Mouse (Mus musculus): ENCODE data around the gene Frmd4a.

Frmd4a gene

DNA sequence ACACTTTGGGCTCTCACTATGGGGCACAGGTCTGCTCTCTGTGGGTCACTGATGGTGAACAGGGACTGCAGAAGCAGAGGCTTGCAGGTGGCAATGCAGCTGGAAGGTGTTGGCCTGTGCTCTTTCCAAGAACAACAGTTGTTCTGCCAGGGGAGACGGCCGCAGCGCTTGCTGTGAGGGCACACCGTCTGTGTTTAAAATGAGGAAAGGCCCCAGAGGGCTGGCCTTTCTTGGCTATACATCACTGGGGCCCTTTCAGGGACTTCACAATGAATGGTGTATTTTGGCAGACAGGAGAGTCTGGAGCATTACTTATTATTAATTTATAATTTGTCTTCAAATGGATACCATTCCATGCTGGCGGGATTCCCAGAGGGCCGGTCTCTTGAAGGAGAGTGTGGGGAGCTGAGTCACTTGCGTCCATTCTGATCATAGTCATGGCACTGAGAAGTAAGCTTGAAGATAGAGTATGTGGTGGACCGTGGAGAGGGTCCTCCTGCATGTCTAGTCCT is 268.9 kb downstream of the Frmd4a start:
- DNase-seq (ENCODE audit: low read depth, low spot score): no peak

GRCm38 (mm10) chr2:4290475-4290874 is 273.0 kb downstream of the Frmd4a start:
- DNase-seq (ENCODE audit: low read depth, low spot score): no peak

GRCm38 (mm10) chr2:4291100-4291499 is 273.6 kb downstream of the Frmd4a start:
- peak; percentile 87 for DNase-seq (ENCODE audit: low read depth, low spot score)

DNA sequence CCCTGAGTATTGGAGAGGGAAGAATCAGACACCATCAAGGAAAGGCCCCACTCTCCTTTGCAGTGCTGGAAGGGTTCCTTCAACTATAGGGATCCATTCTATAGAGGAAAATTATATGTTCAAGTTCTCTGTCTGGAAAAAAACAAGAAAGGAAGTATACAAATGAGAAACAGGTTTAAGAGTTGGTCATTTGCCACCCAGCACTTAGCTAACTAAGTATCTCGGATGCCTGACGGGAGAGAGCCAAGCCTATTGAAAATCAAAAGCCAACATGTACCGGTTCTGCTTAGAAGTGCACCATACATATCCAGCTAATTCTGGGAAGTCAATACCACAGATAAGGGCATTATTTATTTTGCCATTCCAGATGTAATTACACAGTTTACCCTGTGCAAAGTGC is 274.2 kb downstream of the Frmd4a start:
- no peak for DNase-seq (ENCODE audit: low read depth, low spot score)

DNA sequence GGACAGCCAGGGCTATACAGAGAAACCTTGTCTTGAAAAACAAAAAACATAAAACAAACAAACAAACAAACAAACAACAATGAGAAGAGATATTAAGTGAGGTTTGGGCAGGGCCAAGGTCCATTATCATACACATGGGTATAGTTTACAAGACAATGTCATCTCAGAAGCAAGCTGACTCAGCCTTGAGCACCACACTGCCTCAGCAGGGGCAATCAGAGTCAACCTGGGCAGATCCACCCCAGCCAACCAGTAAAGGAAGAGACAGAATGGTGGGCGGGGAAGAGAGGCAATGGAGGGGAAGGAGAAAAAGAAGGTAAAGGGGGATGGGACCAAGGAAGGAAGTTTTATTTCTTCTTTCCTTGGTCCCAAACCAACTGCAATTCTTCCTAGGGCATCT is 276.2 kb downstream of the Frmd4a start:
- no peak for DNase-seq (ENCODE audit: low read depth, low spot score)

GRCm38 (mm10) chr2:4295641-4296040 is 278.1 kb downstream of the Frmd4a start:
- DNase-seq (ENCODE audit: low read depth, low spot score): no peak

DNA sequence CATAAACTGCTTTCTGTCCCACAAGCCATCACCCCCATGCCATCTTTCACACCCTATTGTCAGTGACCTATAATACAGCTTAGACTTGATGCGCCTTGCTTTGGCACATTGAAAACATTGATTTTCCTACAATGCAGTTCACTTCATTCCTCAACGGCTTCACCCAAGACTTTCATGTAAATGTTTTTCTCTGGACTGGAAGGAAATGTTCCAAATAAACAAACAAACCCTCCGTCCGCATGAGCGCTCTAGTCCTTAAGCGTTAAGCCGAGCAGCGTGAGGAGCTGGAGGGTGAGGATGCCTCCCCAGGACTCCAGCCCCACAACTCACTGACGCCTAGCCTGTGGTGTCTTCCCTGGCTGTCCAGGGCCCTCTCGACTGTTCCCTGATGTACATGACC is 279.4 kb downstream of the Frmd4a start:
- DNase-seq (ENCODE audit: low read depth, low spot score): no peak

GRCm38 (mm10) chr2:4298325-4299215 is 281.1 kb downstream of the Frmd4a start:
- peak; percentile 69 for DNase-seq (ENCODE audit: low read depth, low spot score)

GRCm38 (mm10) chr2:4299593-4299992 is 282.1 kb downstream of the Frmd4a start:
- no peak for DNase-seq (ENCODE audit: low read depth, low spot score)

DNA sequence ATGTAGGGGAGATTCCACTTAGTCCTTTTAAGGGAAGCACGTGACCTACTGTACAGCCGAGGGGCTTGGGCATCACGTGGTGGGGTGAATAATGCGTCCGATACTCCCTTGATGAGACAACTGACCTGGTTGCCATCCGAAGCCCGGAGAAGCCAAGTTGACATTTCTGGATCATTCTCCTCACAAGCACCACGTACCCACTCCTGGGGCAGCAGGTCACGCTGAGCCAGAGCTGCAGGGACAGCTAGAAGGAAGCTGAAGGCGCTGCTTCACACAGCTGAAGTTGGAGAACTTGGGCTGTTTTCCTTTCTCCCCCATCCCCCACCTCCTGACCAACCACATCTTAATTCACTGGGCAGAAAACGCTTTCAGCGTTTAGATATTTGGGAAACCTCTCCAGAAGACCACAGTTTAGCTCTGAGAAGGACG is 282.9 kb downstream of the Frmd4a start:
- DNase-seq (ENCODE audit: low read depth, low spot score): peak; percentile 31

- peak; percentile 19 for DNase-seq (ENCODE audit: low read depth, low spot score)
Measured at GRCm38 (mm10) chr2:4300816-4301215, 283.3 kb downstream of the Frmd4a start.

- DNase-seq (ENCODE audit: low read depth, low spot score): peak; percentile 60
Measured at GRCm38 (mm10) chr2:4301256-4301655, 283.7 kb downstream of the Frmd4a start.

- no peak for DNase-seq (ENCODE audit: low read depth, low spot score)
Measured at GRCm38 (mm10) chr2:4301692-4302091, 284.2 kb downstream of the Frmd4a start.

- DNase-seq (ENCODE audit: low read depth, low spot score): no peak
Measured at GRCm38 (mm10) chr2:4302119-4302518, 284.6 kb downstream of the Frmd4a start.

DNA sequence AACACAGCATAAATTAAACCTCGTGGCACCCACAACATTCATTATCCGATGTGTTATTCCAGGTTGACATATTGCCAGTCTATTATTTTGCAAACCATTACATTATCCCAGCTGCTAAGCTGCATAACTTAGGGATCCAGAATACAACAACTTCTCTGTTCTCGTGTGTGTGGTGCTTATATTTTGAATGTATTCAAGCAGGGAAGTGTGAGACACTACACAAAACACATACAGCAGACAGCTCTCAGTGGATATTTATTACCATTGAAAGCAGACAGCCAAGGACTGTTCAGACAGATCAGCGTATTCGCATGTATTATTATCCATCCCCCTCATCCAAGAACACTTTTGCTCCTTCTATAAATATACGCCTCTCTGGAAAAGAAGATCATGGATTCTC is 289.6 kb downstream of the Frmd4a start:
- DNase-seq (ENCODE audit: low read depth, low spot score): peak; percentile 58

DNA sequence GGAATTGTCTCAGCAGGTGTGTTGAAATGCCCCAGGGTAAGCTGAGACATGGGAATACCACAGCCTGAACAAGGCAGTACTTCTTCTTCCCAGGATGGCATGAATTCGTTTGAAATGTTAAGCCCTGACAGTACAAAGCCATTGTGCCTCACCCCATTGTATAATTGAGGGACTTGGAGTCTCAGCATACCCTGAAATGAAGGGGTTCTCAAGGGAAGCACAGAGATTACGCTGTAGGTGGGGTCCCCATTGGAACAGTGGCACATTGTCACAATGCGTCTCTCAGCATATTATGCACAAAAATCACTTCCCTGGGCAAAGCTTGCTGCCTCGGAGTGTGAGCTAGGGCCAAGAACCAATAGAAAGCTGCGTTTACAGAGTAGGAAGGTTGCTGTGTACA is 297.0 kb downstream of the Frmd4a start:
- no peak for DNase-seq (ENCODE audit: low read depth, low spot score)

- peak; percentile 41 for DNase-seq (ENCODE audit: low read depth, low spot score)
Measured at GRCm38 (mm10) chr2:4316589-4316988, 299.1 kb downstream of the Frmd4a start.

GRCm38 (mm10) chr2:4318134-4318533 is 300.6 kb downstream of the Frmd4a start:
- no peak for DNase-seq (ENCODE audit: low read depth, low spot score)

- DNase-seq (ENCODE audit: low read depth, low spot score): no peak
Measured at GRCm38 (mm10) chr2:4326241-4327010, 308.9 kb downstream of the Frmd4a start.

DNA sequence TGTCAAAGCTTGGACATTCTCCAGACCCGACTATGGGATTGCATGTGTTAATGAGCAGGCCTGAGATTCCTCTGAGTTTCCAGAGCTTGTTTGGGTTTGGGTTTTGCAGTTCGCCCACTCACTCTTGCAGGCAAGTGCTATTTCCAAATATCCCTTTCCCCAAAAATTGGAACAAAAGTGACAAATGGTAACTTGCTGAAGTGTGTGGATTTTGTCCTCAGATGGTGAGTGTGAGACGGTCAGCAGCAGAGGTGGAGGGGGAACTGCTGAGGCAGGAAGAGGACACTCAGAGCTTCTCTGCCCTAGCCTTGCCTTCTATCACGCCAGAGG is 309.5 kb downstream of the Frmd4a start:
- DNase-seq (ENCODE audit: low read depth, low spot score): peak; percentile 72

DNA sequence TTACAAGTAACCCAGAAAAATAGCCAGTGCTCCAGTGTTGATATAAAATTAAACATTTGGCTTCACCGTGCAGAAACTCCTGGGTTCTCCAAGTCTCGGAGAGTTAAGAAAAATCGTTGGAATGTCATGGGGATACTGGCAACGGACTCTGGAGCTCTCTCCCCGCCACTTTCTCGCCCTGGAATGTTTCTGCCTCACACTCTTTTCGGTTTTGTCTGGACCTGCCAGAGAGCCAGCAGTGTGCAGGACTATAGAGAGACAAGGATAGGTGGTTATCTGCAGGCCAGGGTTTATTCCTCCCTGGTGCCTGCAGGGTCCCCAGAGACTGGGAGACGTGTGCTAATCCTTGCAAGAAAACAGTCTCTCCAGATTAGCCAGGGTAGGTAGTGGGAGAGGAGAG is 314.9 kb downstream of the Frmd4a start:
- DNase-seq (ENCODE audit: low read depth, low spot score): no peak

- peak; percentile 50 for DNase-seq (ENCODE audit: low read depth, low spot score)
Measured at GRCm38 (mm10) chr2:4334201-4334600, 316.7 kb downstream of the Frmd4a start.

GRCm38 (mm10) chr2:4334936-4335335 is 317.4 kb downstream of the Frmd4a start:
- DNase-seq (ENCODE audit: low read depth, low spot score): no peak
